Mouse (Mus musculus): ENCODE data around the gene Spata13.

Spata13 gene

GRCm38 (mm10) chr14:60633961-60634864 lies at the start of gene Spata13:
Gene Spata13 (plus strand): TSS chr14:60634001.
- peak; percentile 94 for DNase-seq

GRCm38 (mm10) chr14:60586687-60587453 lies 46.9 kb upstream of the Spata13 start:
- no peak for DNase-seq

GRCm38 (mm10) chr14:60589001-60589400 lies 44.8 kb upstream of the Spata13 start:
- DNase-seq: no peak

- no peak for DNase-seq
Measured at GRCm38 (mm10) chr14:60592339-60592738, 41.5 kb upstream of the Spata13 start.

GRCm38 (mm10) chr14:60592822-60593221 lies 41.0 kb upstream of the Spata13 start:
- peak; percentile 79 for DNase-seq

- DNase-seq: peak; percentile 36
Measured at GRCm38 (mm10) chr14:60597571-60597970, 36.2 kb upstream of the Spata13 start.

- DNase-seq: no peak
Measured at GRCm38 (mm10) chr14:60599044-60599443, 34.8 kb upstream of the Spata13 start.

- DNase-seq: no peak
Measured at GRCm38 (mm10) chr14:60605564-60605963, 28.2 kb upstream of the Spata13 start.

- DNase-seq: peak; percentile 62
Measured at GRCm38 (mm10) chr14:60606194-60606593, 27.6 kb upstream of the Spata13 start.

GRCm38 (mm10) chr14:60607743-60608142 lies 26.1 kb upstream of the Spata13 start:
- no peak for DNase-seq

GRCm38 (mm10) chr14:60609160-60609559 lies 24.6 kb upstream of the Spata13 start:
- no peak for DNase-seq

GRCm38 (mm10) chr14:60612671-60613070 lies 21.1 kb upstream of the Spata13 start:
- DNase-seq: no peak

GRCm38 (mm10) chr14:60621076-60621475 lies 12.7 kb upstream of the Spata13 start:
- DNase-seq: peak; percentile 58

- DNase-seq: no peak
Measured at GRCm38 (mm10) chr14:60625486-60625885, 8.3 kb upstream of the Spata13 start.

GRCm38 (mm10) chr14:60629887-60630460 lies 3.8 kb upstream of the Spata13 start:
- peak; percentile 72 for DNase-seq

- no peak for DNase-seq
Measured at GRCm38 (mm10) chr14:60630981-60631380, 2.8 kb upstream of the Spata13 start.

- DNase-seq: peak; percentile 66
Measured at GRCm38 (mm10) chr14:60634877-60635771, 1.3 kb downstream of the Spata13 start.

GRCm38 (mm10) chr14:60635911-60636607 lies 2.3 kb downstream of the Spata13 start:
- no peak for DNase-seq

GRCm38 (mm10) chr14:60636608-60636980 lies 2.8 kb downstream of the Spata13 start:
- no peak for DNase-seq

- no peak for DNase-seq
Measured at GRCm38 (mm10) chr14:60636996-60637395, 3.2 kb downstream of the Spata13 start.

- DNase-seq: peak; percentile 77
Measured at GRCm38 (mm10) chr14:60638159-60638558, 4.4 kb downstream of the Spata13 start.

- no peak for DNase-seq
Measured at GRCm38 (mm10) chr14:60639195-60639594, 5.4 kb downstream of the Spata13 start.

All from lung, postnatal 10 days (tissue).